Mouse (Mus musculus): ENCODE results near the gene Pde11a. TPM values are rescaled to one million over a fixed set of nuclear protein-coding genes. Genes with fewer than 3 reads are reported as not detected.

Gene Pde11a
- polyA plus RNA-seq, 1 experiment = not detected

DNA sequence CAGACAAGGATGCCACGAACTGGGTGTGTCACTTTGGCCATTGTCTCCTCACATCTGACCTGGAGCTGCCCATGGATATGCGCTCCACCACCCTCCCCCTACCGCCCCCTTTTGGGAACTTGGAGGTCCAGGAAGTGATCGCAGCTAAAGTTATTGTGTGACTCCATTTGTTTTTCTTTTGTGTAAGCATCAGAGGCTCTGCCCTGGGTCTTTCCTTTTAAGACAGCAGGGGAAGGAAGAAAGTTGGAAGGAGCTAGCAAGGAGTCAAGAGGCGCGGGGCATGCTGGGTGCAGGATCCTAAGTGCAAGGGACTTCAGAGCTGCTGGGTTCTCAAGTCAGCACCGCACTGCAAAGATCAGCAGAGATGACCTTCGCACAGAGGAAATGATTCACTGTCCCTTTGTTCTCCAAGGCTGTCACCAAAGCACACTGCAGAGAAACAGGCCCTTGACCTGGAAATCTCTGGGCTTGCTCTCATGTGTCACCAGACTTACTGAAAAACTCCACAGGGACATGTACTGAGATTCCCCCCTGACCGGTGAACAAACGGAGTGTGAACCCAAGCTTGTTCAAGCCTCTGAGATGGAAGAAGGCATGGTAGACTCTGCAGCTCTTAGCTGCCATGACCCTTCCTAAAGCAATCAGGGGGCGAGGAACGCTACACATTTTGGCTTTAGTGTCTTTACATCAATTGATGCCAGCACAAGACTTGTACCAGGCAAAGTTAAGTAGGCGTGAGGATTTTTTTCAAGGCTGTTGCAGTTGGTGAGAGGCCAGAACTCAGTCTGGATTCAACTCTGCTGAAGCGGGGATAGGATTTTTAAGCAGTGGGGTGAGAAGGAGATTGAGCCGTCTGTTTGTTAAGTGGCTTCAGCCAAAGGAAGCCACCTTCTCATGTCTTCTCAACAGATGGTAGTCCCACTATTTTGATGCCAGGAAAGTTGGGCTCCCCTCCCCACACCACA, 377.9 kb downstream of the Pde11a start:
- H3K79me2 ChIP-seq (ENCODE audit: control insufficient read depth, insufficient read depth) = no peaks in the 10 kb centered on the region
- no peak overlapping the region for H3K4me3 ChIP-seq
- peaks cover 9% of the 10 kb centered on the region for H3K27me3 ChIP-seq (ENCODE audit: control insufficient read depth, insufficient read depth, insufficient read length)
- no peak overlapping the region for H3K4me2 ChIP-seq (ENCODE audit: low read depth)
- TF ChIP-seq E2F4 (IDR thresholded peaks at IDR 0.05; ENCODE audit: insufficient read depth) (no peak), MYOG (IDR thresholded peaks at IDR 0.05; ENCODE audit: control insufficient read depth in 1 of 3, insufficient read depth in 1 of 3, insufficient read length in 2 of 3, low read depth in 2 of 3) (no peak), TCF3 (IDR thresholded peaks at IDR 0.05; ENCODE audit: insufficient read length, low read depth) (no peak), REST (IDR thresholded peaks at IDR 0.05; ENCODE audit: insufficient read depth, insufficient read length) (no peak), CEBPB (IDR thresholded peaks at IDR 0.05; ENCODE audit: insufficient read depth, poor library complexity, severe bottlenecking) (no peak), MYOD1 (IDR thresholded peaks at IDR 0.05; ENCODE audit: control insufficient read depth in 1 of 3, insufficient read length in 2 of 3, low read depth in 2 of 3) (no peak), POLR2A (IDR thresholded peaks at IDR 0.05; ENCODE audit: insufficient read length, low read depth) (no peak), USF1 (IDR thresholded peaks at IDR 0.05; ENCODE audit: low read depth) (no peak)
- no peak overlapping the region for H3ac ChIP-seq (ENCODE audit: control insufficient read depth, insufficient read length)
- no peaks in the 10 kb centered on the region for H3K36me3 ChIP-seq (ENCODE audit: control insufficient read depth, insufficient read depth)

DNA sequence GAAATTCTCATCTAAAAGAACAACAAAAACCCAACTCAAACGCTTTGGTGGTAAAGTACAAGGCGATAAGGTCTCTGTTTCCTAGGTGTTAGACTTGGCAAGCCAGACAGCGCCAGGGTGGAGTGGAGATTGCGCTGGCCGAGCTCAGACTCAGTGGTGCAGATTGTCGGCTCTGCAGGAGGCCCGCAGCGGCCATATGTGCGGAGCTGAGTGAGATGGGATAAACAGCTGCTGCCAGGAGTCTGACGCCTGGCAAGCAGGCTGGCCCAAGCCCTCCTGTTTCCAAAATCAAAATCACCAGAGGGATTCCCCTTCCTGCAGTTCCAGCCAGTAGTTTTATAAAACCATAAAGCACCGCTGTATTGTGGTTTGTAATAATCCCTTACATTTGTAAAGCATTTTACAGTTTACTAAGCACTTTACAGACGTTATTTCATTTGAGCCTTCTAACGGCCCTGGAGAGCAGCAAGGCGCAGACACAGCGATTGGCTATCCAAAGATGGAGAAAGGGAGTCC, 378.7 kb downstream of the Pde11a start:
- Histone ChIP-seq H3K4me3 (no peak overlapping the region), H3K27me3 (ENCODE audit: control insufficient read depth, insufficient read depth, insufficient read length) (peaks cover 15% of the 10 kb centered on the region), H3ac (ENCODE audit: control insufficient read depth, insufficient read length) (no peak overlapping the region), H3K4me2 (ENCODE audit: low read depth) (no peak overlapping the region), H3K79me2 (ENCODE audit: control insufficient read depth, insufficient read depth) (no peaks in the 10 kb centered on the region), H3K36me3 (ENCODE audit: control insufficient read depth, insufficient read depth) (no peaks in the 10 kb centered on the region)
- TF ChIP-seq POLR2AphosphoS2 (IDR thresholded peaks at IDR 0.05; ENCODE audit: insufficient read length, low read depth) (no peak), MYOD1 (IDR thresholded peaks at IDR 0.05; ENCODE audit: control insufficient read depth in 1 of 3, insufficient read length in 2 of 3, low read depth in 2 of 3) (peak in 1 of 3 experiments; percentile 16)

DNA sequence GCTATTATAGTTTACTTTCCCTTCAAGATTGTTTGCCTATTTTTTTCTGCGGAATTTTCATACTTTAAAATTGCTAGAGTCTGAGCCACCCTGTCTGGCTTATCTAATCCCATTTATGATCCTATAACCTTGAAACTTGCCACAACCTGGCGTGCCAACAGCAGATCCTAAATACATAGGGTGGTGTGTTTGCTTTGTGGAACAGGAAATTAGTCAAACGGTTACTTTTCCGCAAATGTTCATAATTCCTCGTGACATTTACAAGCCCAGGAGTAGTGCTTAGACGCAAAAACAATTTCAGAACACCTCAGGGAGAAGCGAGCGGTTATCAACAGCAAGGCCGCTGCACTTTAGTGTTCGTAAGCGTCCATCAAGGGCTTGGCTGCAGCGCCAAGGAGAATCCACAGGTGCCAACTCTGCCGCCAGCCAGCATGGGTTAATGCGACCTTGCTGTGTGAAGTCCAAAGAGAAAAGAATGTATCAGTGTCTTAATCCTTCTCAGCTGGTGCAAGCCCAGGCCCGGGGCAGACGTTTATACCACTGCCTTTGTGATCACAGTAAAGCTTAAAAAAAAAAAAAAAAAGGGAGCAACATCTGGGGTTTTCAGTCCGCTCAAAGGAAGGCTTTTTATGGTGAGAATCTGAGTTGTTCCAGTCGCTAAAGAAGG, 379.3 kb downstream of the Pde11a start:
- no peak overlapping the region for H3ac ChIP-seq (ENCODE audit: control insufficient read depth, insufficient read length)
- H3K79me2 ChIP-seq (ENCODE audit: control insufficient read depth, insufficient read depth) = no peaks in the 10 kb centered on the region
- no peak overlapping the region for H3K4me2 ChIP-seq (ENCODE audit: low read depth)
- H3K4me3 ChIP-seq = no peak overlapping the region
- no peaks in the 10 kb centered on the region for H3K36me3 ChIP-seq (ENCODE audit: control insufficient read depth, insufficient read depth)
- H3K27me3 ChIP-seq (ENCODE audit: control insufficient read depth, insufficient read depth, insufficient read length) = peaks cover 19% of the 10 kb centered on the region
- no peak for TF ChIP-seq MYOD1 (IDR thresholded peaks at IDR 0.05; ENCODE audit: control insufficient read depth in 1 of 3, insufficient read length in 2 of 3, low read depth in 2 of 3)
- TF ChIP-seq MAX (IDR thresholded peaks at IDR 0.05; ENCODE audit: low read depth) = no peak
- TF ChIP-seq TCF3 (IDR thresholded peaks at IDR 0.05; ENCODE audit: insufficient read length, low read depth) = no peak
- TF ChIP-seq POLR2A (IDR thresholded peaks at IDR 0.05; ENCODE audit: insufficient read length, low read depth) = no peak
- no peak for TF ChIP-seq E2F4 (IDR thresholded peaks at IDR 0.05; ENCODE audit: insufficient read depth)
- TF ChIP-seq POLR2AphosphoS2 (IDR thresholded peaks at IDR 0.05; ENCODE audit: insufficient read length, low read depth) = no peak
- no peak for TF ChIP-seq SRF (IDR thresholded peaks at IDR 0.05; ENCODE audit: control insufficient read depth, insufficient read length, low read depth)
- no peak for TF ChIP-seq CEBPB (IDR thresholded peaks at IDR 0.05; ENCODE audit: insufficient read depth, poor library complexity, severe bottlenecking)
- TF ChIP-seq USF1 (IDR thresholded peaks at IDR 0.05; ENCODE audit: low read depth) = no peak
- TF ChIP-seq TCF12 (IDR thresholded peaks at IDR 0.05; ENCODE audit: insufficient read depth, poor library complexity, severe bottlenecking) = no peak
- no peak for TF ChIP-seq REST (IDR thresholded peaks at IDR 0.05; ENCODE audit: insufficient read depth, insufficient read length)
- TF ChIP-seq MYOG (IDR thresholded peaks at IDR 0.05; ENCODE audit: control insufficient read depth in 1 of 3, insufficient read depth in 1 of 3, insufficient read length in 2 of 3, low read depth in 2 of 3) = no peak

DNA sequence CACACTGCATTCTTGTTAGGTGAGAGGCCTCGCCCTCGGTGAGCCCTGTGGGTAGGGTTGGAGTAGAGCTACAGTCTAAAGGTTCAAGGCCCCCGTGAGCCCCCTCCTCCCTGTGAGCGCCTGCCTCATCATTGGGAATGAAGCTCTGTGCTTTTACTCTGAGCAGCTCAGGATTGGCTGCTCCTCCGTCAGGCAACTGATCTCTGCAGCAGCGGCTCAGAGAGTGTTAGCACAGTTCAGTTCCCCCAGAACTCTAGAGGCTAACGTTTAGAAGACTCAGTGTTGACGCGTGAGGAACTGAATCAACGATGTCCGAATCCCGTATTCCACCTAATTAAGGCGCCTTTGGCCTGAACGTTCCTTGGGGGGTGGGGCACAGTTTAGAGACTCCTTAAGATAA, 382.9 kb downstream of the Pde11a start:
- TF ChIP-seq SRF (IDR thresholded peaks at IDR 0.05; ENCODE audit: control insufficient read depth, insufficient read length, low read depth) = no peak
- TF ChIP-seq USF1 (IDR thresholded peaks at IDR 0.05; ENCODE audit: low read depth) = no peak
- no peak for TF ChIP-seq REST (IDR thresholded peaks at IDR 0.05; ENCODE audit: insufficient read depth, insufficient read length)
- TF ChIP-seq E2F4 (IDR thresholded peaks at IDR 0.05; ENCODE audit: insufficient read depth) = no peak
- Histone ChIP-seq H3K4me2 (ENCODE audit: low read depth) (no peak overlapping the region), H3K4me3 (no peak overlapping the region), H3K36me3 (ENCODE audit: control insufficient read depth, insufficient read depth) (no peaks in the 10 kb centered on the region), H3K27me3 (ENCODE audit: control insufficient read depth, insufficient read depth, insufficient read length) (peaks cover 38% of the 10 kb centered on the region), H3K79me2 (ENCODE audit: control insufficient read depth, insufficient read depth) (no peaks in the 10 kb centered on the region), H3ac (ENCODE audit: control insufficient read depth, insufficient read length) (no peak overlapping the region)

DNA sequence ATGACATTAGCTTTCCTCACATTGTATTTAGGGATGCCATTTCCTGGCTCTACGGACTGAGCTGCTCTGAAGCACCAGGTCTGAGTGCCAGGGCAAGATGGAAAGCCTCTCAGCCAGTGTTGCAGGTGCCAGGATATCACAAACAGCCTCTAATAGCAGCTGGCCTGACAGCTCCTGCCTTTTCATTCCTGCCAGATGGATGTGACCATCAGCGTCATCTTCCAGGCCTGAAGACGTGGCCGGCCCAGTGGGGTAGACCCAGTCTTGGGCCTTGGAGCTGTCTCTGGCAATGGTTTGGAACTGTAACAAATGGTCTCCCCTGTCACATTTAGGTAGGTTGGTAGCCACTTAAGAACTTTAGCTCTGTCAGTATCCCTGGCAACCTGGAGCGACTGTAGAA, 385.3 kb downstream of the Pde11a start:
- no peak overlapping the region for H3ac ChIP-seq (ENCODE audit: control insufficient read depth, insufficient read length)
- H3K36me3 ChIP-seq (ENCODE audit: control insufficient read depth, insufficient read depth) = no peaks in the 10 kb centered on the region
- H3K27me3 ChIP-seq (ENCODE audit: control insufficient read depth, insufficient read depth, insufficient read length) = peaks cover 42% of the 10 kb centered on the region
- no peaks in the 10 kb centered on the region for H3K79me2 ChIP-seq (ENCODE audit: control insufficient read depth, insufficient read depth)
- no peak overlapping the region for H3K4me2 ChIP-seq (ENCODE audit: low read depth)
- TF ChIP-seq MYOD1 (IDR thresholded peaks at IDR 0.05; ENCODE audit: control insufficient read depth in 1 of 3, insufficient read length in 2 of 3, low read depth in 2 of 3) (no peak), USF1 (IDR thresholded peaks at IDR 0.05; ENCODE audit: low read depth) (no peak), POLR2AphosphoS2 (IDR thresholded peaks at IDR 0.05; ENCODE audit: insufficient read length, low read depth) (no peak), E2F4 (IDR thresholded peaks at IDR 0.05; ENCODE audit: insufficient read depth) (no peak), TCF3 (IDR thresholded peaks at IDR 0.05; ENCODE audit: insufficient read length, low read depth) (no peak), TCF12 (IDR thresholded peaks at IDR 0.05; ENCODE audit: insufficient read depth, poor library complexity, severe bottlenecking) (no peak), REST (IDR thresholded peaks at IDR 0.05; ENCODE audit: insufficient read depth, insufficient read length) (no peak), POLR2A (IDR thresholded peaks at IDR 0.05; ENCODE audit: insufficient read length, low read depth) (no peak), SRF (IDR thresholded peaks at IDR 0.05; ENCODE audit: control insufficient read depth, insufficient read length, low read depth) (no peak), MYOG (IDR thresholded peaks at IDR 0.05; ENCODE audit: control insufficient read depth in 1 of 3, insufficient read depth in 1 of 3, insufficient read length in 2 of 3, low read depth in 2 of 3) (no peak), CEBPB (IDR thresholded peaks at IDR 0.05; ENCODE audit: insufficient read depth, poor library complexity, severe bottlenecking) (no peak), MAX (IDR thresholded peaks at IDR 0.05; ENCODE audit: low read depth) (no peak)
- no peak overlapping the region for H3K4me3 ChIP-seq
